Mouse (Mus musculus) gastrocnemius, adult 8-10 months (tissue): ENCODE results near the gene Gm17655. TPM values are rescaled to one million over a fixed set of nuclear protein-coding genes. Genes with fewer than 3 reads are reported as not detected.
A peak's percentile ranks its signal among the peaks of the same experiment; 100 is the strongest.
"Not testable (repeated sequence)": the region's sequence is repeated elsewhere in the genome, so short reads cannot be mapped to it uniquely, and the experiment has no call there.

ENCODE experiments used
- DNase-seq, 2 experiments: peaks; one replicate each; pipeline ENCODE4 v3.0.0; 2022; ENCODE audit warnings: low spot score in 2 of 2
- total RNA-seq, 4 experiments: library from RNA; stranded (reverse); gene quantifications; 2 replicates each; pipeline ENCODE4 v1.2.4; 2022

Gm17655 gene
- total RNA-seq: 1 to 10 TPM in 3 of 4 experiments, under 1 TPM in 1; 0.65 to 2.5 (median 1.8) TPM

DNA sequence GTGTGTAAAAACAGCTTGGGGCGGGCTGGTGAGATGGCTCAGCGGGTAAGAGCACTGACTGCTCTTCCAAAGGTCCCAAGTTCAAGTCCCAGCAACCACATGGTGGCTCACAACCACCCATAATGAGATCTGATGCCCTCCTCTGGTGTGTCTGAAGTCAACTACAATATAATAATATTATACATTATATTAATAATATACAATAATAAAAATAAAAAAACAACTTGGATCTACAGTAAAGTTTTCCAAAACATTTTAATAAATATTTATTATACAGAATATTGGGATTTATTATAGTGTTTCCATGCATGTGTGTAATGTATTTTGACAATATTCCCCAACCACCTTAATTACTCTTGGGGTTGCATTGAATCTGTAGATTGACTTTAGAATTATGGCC, at the start of gene Gm17655:
Gene Gm17655 (minus strand): TSS at position 101 of the 400 bp plus-strand sequence.
- not testable (repeated sequence) for DNase-seq

DNA sequence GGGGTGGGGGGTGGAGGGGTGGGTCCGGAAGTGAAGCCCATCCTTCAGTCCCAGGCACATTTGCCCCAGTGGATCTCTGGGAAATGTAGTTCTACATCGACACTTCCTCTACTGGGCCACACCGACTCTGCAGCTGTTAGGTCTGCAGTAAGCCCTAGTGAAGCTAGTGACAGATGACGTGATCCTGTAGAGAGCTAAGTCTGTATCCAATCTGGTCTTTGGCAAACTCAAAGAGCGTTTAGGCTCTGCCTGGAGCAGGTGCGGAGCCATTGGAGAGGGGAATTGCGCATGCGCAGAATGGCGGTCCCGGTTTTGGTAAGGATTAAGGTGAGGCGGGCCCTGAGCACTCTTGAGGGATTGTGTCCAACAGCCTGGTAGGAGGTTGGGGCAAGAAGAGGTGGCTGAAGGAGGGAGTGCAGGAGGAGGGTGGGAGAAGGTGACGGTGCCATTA, 37.7 kb upstream of the Gm17655 start, which contains the start of gene Zfp605:
Gene Zfp605 (plus strand): TSS at position 102 of the 451 bp plus-strand sequence.
- peak; percentile 78 to 84 for DNase-seq

DNA sequence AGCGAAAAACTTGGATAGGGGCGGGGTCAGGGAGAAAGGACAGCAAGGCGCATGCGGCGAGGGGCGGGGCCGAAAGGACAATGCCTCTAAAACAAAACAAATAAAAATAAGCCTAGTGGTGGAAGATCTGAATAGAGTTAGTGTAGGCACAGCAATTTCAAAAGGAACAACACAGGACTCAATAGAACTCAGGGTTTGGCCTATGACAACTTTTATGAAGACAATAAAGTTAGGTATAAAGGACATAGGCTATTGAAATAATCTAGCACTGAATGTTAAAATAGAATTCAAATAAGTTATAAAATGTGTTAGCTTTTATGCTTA, 36.0 kb upstream of the Gm17655 start:
- DNase-seq: no peak

DNA sequence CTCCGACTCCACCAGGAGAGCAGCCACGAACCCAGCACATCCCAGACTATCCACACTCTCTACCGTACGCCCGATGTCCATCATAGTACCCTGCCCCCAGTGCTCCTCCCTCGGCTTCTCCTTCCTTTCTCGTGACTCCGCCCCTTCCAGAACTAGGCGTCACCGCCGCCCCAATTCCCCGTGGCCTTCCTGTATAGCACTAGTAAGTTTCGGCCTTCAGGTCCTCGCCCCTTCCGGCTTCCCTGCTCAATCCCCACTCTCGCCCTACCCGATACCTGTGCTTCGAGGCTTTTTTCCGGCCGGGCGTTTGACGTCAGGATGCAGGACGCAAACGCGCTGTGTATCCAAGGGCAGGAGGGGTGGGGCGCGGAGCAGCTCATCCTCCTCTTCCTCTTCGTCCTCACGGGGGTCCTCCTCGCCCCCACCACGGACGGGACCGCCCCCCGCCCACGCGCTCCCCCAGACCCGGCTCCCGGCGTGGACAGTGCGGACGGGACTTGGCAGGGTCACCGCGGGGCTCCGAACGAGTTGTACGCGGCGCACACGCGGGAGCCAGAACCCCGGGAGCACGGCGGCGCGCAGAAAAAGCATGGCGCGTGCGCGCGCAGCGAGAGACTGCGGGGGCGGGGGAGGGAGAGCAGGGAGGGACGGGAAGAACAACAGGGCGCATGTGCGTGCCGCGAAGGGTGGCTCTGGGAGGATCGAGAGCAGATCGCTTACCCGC, 35.4 kb upstream of the Gm17655 start, which contains the start of gene Gtpbp6:
Gene Gtpbp6 (minus strand): TSS at position 617 of the 724 bp plus-strand sequence.
- DNase-seq: peak; percentile 89 to 94

GRCm38 (mm10) chr5:110106901-110107564, 34.7 kb upstream of the Gm17655 start:
- no peak for DNase-seq

DNA sequence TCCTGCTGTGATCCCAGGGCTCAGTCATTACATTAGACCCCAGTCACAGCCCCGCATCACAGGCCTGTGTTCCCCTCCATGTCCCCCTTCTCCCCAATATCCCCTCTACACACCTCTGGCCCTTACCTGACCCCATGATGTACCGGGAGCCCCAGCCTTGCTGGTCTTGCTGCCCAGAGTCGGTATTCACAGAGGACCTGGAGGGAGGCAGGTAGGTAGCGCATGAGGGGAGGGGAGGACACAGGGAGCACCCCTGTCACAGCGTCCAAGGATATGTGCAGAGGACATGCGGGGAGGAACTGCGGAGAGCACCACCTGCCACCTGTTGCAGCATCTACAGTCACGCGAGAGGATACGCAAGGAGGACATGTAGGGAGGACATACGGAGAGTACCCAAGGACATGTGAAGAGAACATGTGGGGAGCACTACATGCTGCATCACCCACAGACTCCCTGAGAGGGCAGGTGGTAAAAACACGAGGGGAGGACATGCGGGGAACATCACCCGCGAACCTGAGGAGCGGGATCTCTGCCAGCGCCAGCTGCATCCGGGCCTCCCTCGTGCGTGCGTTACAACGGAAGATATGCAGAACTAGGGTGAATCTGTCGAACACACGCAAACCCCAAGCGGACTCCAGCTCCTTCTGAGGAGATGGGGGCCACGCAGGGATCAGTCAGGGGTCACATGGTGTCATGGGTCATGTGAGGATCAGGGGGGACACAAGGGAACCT, 34.0 kb upstream of the Gm17655 start:
- no peak for DNase-seq

DNA sequence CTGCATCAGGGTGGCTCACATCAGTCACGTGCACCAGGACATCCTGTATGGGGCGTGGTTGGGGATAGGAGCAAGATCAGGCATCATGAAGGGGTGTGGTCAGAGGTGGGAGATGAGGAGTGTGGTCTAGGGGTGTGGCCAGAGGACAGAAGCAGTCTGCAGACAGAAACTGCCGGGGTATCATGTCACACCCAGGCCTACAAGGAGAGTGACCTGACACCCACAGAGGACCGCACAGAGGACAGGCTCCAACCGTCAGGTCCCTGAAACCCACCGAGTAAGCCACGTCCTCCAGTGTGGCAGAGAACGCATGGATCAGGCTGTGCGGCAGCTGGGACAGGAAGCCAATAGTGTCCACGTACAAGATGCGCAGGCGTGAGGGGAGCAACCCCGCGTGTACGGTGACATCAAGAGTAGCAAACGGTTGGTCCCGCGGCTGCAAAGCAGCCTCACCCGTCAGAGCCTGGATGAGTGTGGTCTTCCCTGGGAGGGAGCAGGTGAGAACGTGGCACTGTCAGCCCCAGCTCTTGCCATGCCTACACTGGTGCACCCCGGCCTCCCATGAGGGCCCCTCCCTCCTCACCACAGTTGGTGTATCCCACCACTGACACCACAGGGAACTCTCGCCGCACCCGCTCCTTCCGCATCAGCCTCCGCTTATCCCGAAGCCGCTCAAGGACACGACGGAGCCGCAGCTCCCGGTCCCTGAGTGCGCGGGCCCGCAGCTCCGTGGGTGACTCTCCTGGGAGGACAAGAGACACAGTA, 32.5 kb upstream of the Gm17655 start:
- no peak for DNase-seq

GRCm38 (mm10) chr5:110103901-110104615, 31.7 kb upstream of the Gm17655 start:
- no peak for DNase-seq

DNA sequence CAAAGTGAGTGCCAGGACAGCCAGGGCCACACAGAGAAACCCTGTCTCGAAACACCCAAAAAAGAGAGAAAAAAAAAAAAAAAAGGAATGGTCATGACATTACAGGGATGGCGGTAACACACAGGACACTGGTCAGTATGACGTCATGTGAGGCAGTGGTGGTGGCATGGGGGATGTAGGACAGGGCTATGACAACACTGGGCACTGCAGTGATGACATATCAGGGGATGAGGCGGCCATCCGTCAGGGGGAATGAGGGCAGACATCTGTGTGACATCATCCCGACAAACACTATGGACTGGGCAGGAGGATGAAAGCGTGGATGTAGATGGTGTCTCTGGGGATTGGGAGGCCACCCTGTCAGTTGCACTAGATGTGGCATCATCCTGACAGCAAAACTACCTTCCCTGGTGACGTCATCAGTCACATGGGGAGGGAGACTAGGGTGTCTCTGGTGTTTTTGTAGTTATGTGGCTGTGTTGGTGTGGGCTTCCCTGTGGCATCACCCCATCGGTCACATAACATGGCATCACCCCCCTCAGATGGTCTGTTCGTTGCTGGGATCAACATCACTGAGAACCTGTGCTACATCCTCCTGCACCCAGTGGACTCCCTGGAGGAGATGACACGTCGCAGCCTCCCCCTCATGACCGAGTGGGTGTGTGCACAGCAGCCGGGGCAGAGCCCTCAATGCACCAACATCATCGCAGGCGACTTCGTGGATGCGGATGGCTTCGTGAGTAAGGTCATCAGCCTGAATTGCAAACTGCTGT, 30.7 kb upstream of the Gm17655 start:
- no peak for DNase-seq

DNA sequence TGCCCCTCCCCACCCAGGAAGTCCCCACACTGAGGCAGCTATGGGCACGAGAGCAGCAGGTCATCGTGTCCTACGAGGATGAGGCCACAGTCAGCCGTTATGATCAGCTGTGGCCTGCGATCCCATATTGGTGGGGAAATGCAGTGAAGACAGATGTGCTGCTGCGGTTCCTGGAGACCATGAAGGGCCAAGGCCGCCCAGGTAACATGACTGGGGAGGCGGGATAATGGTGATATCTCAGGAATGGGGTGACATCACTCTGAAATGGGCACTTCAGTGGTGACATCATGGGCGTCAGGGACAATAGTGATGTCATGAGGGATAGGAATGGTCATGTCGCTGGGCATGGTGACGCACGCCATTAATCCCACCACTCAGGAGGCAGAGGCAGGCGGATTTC, 30.1 kb upstream of the Gm17655 start:
- DNase-seq: no peak

- DNase-seq: peak in 1 of 2 experiments; percentile 15
Measured at GRCm38 (mm10) chr5:110101716-110102347, 29.5 kb upstream of the Gm17655 start.

DNA sequence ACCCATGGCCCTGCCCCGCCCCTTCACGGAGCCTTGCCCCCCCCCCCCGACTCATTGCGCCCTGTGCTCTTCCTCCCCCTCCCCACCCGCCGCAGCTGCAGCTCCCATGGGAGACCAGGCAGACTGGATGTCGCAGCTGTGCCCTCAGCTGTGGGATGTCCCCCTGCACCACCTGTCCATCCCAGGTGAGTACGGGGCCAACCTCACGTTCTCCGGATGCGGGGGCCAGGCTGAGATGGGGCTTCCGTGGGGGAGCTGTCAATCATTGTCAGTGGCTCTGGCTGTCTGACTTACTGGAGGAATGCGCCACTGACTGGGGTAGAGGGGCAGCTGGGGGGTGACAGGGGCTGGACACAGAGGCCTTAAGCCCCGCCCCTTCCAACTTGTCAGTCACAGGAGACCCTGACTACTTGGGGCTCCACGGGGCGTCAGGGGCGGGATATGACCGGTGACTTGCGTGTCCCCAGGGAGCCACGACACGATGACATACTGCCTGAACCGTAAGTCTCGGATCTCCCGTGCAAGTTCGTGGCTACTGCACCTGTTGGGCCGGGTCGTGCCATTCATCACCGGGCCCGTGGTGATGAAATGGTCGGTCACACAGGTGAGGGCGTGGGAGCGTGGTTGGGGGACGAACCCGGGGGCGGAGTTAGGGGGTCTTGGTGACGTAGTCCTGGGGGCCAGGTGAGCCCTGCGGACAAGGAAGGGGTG, 28.8 kb upstream of the Gm17655 start:
- DNase-seq: peak in 1 of 2 experiments; percentile 7

DNA sequence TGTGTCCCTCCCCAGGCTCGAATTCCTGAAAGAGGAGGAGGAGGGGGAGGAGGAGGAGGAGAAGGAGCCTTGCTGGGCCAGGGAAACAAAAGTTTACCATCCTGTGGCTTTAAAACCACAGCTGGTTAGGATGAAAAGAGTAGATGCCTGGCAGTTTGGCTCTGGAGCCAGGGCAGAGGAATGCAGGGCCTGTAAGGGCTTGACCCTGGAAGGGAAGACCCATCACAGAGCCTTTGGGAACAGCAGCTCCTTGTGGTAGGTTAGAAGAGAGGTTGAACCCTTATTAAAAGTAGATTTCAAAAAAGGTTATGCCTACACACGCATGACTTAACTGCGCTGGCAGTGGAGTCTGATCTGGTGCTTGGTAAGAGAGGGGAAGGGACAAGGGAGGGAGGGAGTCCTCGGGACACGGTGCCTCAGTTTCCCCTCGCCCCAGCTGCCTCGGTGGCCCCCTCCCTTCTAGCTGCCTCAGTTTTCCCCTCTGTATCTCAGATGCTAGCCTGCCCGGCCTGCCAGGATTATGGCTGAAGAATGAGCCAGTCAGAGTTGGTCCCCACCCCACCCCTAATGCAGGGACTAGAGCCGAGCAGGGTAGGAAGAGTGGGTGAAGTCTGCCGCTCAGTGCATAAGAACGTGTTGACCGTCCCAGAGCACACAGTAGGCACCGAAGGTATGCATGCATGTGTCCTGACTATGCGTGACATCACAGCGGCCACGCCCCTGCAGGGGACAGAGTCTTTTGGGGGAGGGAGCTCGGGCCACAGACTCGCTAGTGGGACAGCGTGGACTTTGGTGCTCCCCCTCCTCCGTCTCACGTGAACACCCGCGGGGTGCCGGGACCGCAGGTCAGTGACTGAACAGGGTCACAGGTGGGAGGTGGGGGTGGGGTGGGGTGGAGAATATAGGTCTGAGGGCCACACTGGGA, 27.6 kb upstream of the Gm17655 start, which contains the start of gene Plcxd1:
Gene Plcxd1 (plus strand): TSS at position 314 of the 925 bp plus-strand sequence.
- DNase-seq: peak in 1 of 2 experiments; percentile 2

DNA sequence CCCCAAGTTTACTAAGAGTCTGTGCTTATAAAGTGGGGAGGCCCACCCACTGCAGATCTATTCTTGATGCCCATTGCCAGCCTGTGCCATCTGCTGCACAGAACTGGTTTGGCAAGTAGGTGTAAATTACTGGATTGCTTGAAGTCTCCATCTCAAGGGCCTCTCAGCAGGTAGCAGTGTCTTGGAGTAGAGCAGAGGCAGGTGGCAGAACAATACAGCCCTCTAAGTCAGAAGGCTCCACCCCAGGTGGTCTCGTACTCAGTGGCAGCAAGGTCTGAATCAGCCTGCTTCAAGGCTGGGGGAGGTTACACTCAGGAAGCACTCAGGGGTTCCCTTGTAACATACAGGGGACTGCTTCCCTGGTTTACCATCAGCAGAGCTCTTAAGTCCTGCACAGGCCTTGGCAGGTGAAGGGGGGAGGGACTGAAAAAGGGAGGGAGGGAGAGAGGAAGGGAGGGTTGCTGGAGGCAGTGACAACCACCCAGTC, 26.7 kb upstream of the Gm17655 start:
- no peak for DNase-seq

DNA sequence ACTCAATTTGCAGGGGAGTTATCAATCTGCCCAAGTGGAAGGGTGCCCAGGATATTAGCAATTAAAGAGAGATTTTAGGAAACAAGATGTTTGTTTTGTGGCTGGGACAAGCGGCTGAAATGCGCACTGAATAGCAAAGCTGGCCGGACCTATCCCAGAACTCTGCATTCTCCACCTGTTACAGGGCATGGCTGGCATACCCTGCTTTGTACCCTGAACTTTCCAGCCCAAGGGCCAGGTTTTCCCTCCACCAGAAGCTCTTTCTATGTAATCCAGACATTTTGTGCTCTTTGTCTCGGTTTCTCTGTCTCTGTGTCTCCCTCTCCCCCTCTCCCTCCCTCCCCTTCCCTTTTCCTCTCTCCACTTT, 22.5 kb upstream of the Gm17655 start:
- DNase-seq: no peak

DNA sequence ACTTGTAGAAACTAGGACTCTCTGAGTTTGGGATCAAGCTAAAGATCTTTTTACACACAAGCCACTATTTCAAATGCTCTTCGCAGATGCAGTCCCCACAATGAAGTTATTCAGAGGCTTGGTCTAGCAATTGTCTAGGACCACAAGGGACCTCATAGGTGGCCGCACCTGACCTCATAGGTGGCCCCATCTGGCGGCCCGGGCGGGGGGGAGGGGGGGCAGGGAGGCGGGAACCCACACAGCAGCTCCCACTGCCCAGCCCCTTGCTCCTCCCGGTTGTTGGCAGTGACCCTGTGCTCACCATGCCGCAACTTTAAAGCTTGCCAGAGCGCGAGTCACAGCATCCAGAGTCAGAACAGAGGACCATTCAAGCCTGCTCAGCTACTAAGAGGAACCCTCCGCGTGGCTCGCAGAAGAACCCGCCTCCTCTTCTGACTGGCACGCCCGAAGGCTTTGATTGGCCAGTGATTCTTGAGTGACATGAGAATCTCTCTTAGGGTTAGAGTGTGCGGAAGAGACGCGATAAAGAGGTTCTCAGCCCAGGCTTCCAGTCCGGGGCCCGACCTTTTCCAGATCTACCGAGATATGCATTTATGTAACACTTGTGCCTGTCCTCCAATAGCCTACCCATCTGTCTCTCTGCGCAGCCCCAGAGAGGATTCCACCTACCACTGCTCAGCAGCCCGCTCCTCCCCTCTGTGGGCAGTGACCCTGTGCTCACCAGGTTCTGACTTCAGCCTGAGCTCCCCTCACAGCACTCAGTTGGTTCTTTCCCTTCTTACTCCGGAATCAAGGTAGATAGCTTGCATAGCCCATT, 21.9 kb upstream of the Gm17655 start, which contains the start of gene Gm35315:
Gene Gm35315 (minus strand): TSS at position 391 of the 817 bp plus-strand sequence.
- peak; percentile 76 to 79 for DNase-seq
